Mouse (Mus musculus): ENCODE data around the gene Kncn. TPM values are rescaled to one million over a fixed set of nuclear protein-coding genes. Genes with fewer than 3 reads are reported as not detected.

Gene Kncn
- total RNA-seq (2022), result not detected

DNA sequence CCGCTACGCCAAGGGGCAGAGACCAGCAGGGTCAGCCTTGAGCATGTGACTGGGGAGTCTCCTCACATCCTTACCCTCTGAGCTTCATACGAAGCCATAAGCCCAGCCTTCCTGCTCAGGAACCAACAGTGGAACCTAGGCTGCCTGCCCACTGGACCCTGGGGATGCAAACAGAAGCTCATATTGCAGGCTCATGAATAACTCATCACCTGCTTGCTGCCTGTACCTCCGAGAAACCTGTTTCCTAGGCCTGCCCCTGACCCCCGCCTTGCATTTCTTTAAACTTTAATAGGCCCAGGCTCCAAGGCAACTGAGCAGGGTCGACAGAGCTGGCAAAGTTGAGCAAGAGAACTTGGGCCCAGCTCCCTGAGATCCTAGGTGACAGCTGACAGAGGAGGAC lies at the start of gene Kncn:
Kncn (plus strand) TSS at position 379 of the 400 bp plus-strand sequence.
- DNase-seq (ENCODE audit: low spot score), result no peak

DNA sequence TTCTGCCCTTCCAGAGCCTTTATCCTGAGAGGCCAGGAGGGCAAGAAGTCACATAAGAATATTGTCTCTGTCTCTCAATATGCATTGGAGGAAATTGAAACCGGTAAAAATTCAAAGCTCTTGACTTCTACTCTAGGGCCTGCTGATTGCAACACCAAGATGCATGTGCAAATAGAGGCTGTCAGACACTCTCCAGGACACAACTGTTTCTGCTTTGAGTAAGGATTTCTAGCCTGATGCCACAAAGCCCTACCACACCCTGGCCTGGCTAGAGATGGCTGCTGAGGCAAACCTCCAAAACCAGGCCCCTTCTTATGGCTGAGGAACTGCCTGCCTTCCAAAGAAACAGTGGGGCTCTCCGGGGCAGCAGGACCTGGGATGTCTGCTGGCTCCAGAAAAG lies 48.6 kb upstream of the Kncn start:
- DNase-seq (ENCODE audit: low spot score), result no peak

- no peak for DNase-seq (ENCODE audit: low spot score)
Measured at GRCm38 (mm10) chr4:115838196-115838595, 46.0 kb upstream of the Kncn start.

GRCm38 (mm10) chr4:115838696-115839641 lies 45.2 kb upstream of the Kncn start, which contains the start of gene Mknk1:
Mknk1 (plus strand) TSS chr4:115839198.
- peak; percentile 90 for DNase-seq (ENCODE audit: low spot score)

DNA sequence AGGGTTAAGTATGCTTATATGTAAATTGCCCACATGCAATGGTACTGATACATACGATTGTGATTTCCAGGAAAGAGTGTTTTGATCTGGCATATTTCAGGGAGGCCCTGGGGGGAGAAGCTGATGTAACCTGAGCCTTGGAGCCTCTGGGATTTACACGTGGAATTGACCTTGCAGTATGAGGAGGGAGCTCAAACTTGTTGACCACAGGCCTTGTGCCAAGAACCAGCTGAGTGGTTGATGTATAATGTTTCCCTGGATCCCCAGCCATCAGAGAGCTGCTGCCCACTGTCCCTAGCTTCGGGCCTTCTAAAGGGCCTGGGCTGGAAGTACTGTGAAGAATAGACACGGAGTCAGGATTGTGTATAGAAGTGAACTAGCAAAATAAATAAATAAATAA lies 44.2 kb upstream of the Kncn start:
- no peak for DNase-seq (ENCODE audit: low spot score)

DNA sequence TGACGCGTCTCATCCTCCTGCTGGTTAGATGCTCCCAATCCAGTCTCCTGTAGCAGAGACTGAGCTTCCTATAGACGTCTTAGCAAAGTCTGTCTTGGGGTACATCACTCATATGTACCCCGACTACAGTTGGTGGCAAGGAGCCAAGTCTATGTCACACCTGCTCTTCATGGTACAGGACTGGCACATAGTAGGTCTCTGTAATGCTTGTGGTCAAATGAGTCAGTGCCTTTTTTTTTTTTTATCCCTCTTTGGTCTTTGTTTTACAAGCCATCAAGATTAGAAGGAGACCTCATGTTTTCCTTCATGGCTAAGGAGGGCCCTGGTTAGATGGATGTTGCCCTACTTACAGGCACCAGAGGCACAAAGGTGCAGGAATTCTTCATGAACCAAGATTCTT lies 43.4 kb upstream of the Kncn start:
- no peak for DNase-seq (ENCODE audit: low spot score)

DNA sequence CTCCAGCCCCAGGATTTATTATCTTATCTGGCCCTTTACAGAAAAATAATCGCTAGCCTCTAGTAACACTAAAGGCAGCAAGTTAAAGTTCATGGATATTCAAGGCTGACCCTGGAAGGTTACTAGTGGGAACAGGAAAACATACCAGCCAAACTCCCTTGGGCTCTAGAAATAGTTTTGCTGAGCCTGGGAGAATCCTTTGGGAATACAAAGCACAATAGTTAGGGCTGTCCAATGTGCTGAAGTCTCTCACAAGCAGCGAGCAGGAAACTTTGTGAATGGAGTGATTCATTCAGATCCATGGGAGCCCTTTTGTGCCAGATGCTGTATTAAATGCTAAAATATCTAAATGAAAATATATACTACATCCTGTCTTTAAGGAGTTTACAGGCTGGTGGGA lies 37.5 kb upstream of the Kncn start:
- peak; percentile 53 for DNase-seq (ENCODE audit: low spot score)

- no peak for DNase-seq (ENCODE audit: low spot score)
Measured at GRCm38 (mm10) chr4:115847377-115847776, 36.8 kb upstream of the Kncn start.

DNA sequence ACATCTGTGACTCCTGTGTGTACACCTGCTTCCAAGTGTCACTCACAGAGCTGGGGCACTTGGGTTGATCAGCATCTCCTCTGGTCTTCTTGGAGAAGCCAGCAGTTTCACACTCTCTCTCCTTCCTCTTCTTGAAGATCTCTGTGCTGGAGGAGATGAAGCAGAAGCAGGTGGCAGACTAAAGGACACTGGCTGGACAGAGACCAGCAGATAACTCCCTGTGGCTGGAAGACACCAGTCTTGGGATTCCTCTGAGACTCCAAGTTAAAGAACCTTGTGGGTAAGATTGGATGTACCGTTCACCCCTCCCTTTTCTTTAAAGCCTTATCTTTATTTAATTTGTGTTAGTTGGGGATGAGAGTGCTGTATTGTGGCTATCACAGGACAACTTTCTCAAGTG lies 36.1 kb upstream of the Kncn start:
- no peak for DNase-seq (ENCODE audit: low spot score)

- DNase-seq (ENCODE audit: low spot score), result no peak
Measured at GRCm38 (mm10) chr4:115848990-115849677, 35.1 kb upstream of the Kncn start.

DNA sequence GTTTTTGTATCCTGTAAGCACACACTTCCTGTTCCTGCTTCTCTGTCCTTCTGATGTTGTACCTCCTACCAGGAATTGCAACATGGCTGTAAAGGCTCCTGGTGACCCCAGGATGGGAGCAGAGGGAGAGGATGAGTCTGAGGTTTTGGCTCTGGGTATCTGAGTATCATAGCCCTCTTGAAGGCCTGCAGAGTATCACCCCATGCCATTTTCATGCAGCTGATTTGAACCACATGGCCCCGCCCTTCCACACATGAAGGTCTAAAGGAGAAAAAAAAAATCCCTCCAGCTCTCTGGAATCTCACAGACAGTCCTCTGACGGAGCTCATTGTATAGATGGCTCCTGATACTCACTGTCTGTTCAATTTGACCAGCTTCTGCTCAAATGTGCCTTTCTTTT lies 34.1 kb upstream of the Kncn start:
- no peak for DNase-seq (ENCODE audit: low spot score)

DNA sequence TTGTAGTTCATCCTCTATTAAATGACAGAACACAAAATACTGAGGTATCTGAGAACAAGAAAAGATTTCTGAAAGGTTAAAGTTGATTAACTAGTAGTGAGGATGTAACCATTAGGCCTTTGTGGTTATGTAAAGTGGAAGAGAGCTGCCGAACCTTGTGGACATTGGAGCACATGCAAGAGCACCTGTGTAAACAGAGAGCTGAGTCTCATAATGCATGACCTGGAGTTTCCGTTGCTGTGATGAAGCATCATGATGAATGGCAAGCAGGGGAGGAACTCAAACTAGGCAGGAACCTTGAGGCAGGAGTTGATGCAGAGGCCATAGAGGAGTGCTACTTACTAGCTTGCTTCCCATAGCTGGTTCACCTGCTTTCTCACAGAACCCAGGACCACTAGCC lies 33.6 kb upstream of the Kncn start:
- no peak for DNase-seq (ENCODE audit: low spot score)

DNA sequence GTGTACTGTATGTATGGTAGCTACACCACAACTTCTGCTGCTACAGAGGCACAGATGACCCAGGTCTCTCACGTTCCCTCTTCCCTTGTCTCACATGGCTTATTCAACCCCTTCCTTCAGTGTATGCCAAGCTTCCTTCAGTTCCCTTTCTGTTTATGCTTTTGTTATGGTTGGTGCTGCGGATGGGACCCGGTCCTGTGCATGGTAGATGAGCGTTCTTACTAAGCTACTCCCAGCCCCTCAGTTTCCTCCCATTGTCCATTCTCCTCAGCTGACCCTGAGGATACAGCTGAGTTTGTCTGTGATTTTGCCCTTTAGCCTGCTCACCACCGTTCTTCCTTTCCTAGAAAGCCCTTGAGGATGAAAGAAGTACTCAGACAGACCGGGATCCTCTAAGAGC lies 32.6 kb upstream of the Kncn start:
- DNase-seq (ENCODE audit: low spot score), result no peak

DNA sequence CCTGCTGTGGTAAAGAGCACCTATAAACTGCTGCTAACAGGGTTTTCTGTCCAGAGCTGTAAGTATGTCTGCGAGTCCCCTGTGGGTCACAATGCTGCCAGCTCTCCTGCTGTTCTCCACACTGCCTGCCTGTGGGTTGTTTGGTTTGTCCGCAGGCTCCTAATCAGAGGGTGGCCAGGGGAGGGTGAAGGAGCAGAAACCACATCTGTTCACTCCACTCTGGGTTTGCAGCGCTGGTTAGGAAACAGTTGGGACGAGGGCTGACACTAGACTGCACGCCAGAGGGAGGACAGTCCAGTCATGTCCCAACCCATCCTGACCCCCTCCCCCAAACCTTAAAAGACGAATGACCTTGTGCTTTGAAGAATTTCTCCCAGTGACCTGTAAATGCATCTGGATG lies 29.1 kb upstream of the Kncn start:
- DNase-seq (ENCODE audit: low spot score), result no peak

- DNase-seq (ENCODE audit: low spot score), result no peak
Measured at GRCm38 (mm10) chr4:115855609-115856008, 28.6 kb upstream of the Kncn start.

DNA sequence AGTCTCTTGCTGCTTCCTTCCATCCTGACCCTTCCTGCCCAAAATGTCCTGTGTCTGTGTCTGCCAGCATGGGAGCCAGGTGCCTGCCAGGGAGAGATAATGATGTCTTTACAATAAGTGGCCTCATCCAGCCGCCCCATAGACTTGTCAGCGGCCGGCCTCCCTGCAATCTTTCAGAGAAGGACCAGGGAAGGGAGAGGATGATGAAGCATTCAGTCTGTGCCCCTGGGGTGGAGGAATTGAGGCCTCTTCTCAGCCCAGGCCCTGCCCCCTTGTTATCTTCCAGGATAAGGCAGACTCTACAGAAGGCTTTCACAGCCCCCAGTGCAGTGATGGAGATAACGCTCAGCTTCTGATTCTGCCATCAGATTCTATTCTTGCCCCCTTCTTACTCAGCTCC lies 27.9 kb upstream of the Kncn start:
- no peak for DNase-seq (ENCODE audit: low spot score)

DNA sequence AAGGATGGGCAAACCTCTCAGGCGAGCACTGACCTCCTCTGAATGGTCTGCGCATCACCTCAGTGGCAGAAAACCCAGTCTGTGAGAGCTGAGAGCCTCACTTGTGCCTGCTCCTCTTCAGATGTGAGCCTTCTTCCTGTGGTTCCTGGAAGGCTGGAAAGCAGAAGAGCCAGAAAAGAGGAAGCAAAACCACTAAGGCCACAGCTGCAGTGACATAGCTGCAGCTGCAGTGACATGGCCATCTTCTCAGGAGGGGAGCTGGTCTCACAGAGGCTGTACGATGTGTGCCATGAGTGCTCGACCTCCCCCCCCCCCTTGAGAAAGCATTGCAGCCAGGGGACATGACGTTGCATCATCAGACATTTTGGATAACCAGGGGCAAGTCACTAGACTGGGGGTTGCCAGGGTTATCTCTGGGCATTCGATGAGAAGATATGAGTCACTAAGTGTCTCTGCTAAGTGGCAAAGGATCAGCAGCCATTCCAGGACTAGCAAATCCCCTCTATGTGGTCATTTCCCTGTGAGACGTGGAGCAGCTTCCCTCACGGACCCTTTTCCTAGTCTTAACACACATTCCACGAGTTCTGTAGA lies 26.8 kb upstream of the Kncn start:
- no peak for DNase-seq (ENCODE audit: low spot score)

GRCm38 (mm10) chr4:115863352-115863751 lies 20.8 kb upstream of the Kncn start:
- no peak for DNase-seq (ENCODE audit: low spot score)

DNA sequence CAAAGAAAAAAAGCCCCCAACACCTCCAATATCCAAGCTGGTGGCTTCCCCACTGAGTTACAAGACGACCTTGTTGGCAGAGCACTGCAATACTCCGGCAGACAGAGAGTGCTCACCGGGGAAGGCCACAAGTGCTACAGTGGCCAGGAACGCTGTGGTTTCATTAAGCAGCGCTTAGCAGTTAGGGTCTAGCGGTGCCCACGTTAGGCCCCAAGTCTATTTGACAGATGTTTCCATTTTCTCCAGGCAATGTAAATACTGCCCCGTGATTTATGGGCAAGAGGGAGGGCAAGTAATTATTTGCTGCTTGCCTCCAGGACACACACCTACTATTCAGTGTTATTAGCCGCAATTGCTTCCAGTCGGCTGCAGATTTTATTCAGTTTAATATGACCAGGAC lies 20.3 kb upstream of the Kncn start:
- DNase-seq (ENCODE audit: low spot score), result no peak

GRCm38 (mm10) chr4:115869512-115870210 lies 14.5 kb upstream of the Kncn start:
- DNase-seq (ENCODE audit: low spot score), result no peak

DNA sequence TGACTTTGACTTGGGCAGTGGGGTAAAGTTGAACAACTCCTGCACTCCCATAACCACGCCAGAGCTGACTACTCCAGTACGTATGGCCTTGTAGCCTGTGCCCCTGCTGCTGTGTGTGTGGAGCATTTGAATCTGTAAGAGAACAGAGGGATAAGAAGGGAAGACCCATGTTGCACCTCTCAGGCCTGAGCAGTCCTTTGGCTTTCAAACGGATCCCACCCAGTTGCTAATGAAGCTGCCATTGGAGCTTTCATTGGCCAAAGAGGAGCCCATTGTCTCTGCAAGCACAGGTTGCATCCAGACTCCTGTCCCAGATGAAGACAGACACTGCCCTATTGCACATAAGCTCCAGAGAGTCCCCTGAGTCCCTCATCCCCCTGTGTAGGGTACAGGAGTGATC lies 11.0 kb upstream of the Kncn start:
- DNase-seq (ENCODE audit: low spot score), result no peak

DNA sequence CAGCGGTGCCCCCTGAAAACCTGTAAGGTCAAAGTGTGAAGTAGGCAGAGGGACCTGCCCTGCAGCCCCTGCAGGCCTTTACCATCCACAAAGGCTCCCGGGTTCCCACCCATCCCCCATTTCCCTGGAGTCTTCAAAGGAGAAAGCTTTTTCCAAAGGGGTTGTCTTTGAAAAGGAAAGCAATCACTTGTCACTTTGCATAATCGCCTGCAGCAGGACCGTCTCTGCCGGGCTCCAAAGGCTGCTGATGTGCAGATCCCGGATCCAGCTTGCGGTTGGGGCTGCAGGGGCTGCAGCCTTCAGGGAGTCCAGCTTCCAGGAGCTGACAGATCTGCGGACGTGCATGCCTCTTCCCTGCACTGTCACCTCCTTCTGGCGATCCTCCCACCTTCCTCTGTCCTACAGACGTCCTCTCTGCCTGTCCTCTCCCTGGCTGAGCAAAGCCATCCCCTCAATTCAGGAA lies 6.0 kb upstream of the Kncn start:
- DNase-seq (ENCODE audit: low spot score), result no peak
